Mouse (Mus musculus) hindbrain, embryonic 12.5 days (tissue): ENCODE measurements around the gene Plekhg3. TPM values are rescaled to one million over a fixed set of nuclear protein-coding genes. Genes with fewer than 3 reads are reported as not detected.
A peak's percentile ranks its signal among the peaks of the same experiment; 100 is the strongest.

Source experiments
- ATAC-seq: fragments of 200-750 bp; cut with Nextera tagmentation; 2 replicates; pipeline ENCODE4 v1.8.0; 2017; ENCODE audit warnings: moderate TSS enrichment; ENCODE audit not compliant: low FRiP score
- H3K27ac ChIP-seq: fragments of 300-500 bp; sonication (generic); 2 replicates; pipeline ENCODE4 v1.5.1; 2016; ENCODE audit warnings: mild to moderate bottlenecking
- H3K27me3 ChIP-seq: fragments of 300-500 bp; sonication (generic); 2 replicates; pipeline ENCODE4 v1.6.1; 2016; ENCODE audit warnings: mild to moderate bottlenecking
- H3K36me3 ChIP-seq: fragments of 300-500 bp; sonication (generic); 2 replicates; pipeline ENCODE4 v1.6.1; 2016; ENCODE audit warnings: mild to moderate bottlenecking
- H3K4me1 ChIP-seq: fragments of 300-500 bp; sonication (generic); 2 replicates; pipeline ENCODE4 v1.6.1; 2016
- H3K4me2 ChIP-seq: fragments of 300-500 bp; sonication (generic); replicated peaks from 2 replicates; pipeline ENCODE4 v1.6.1; 2016; ENCODE audit warnings: mild to moderate bottlenecking
- H3K4me3 ChIP-seq: fragments of 300-500 bp; sonication (generic); 2 replicates; pipeline ENCODE4 v1.5.1; 2016; ENCODE audit warnings: mild to moderate bottlenecking
- H3K9ac ChIP-seq: fragments of 300-500 bp; sonication (generic); 2 replicates; pipeline ENCODE4 v1.6.1; 2016; ENCODE audit warnings: mild to moderate bottlenecking, moderate library complexity
- H3K9me3 ChIP-seq: fragments of 300-500 bp; sonication (generic); replicated peaks from 2 replicates; pipeline ENCODE4 v1.6.1; 2016; ENCODE audit warnings: mild to moderate bottlenecking
- WGBS: fragments of 180-500 bp; shearing (Covaris S2); methylation state at CpG from one replicate; pipeline ENCODE4 v1.1.7; 2016; 5-methylcytosine and 5-hydroxymethylcytosine counted together
- polyA plus RNA-seq: library from polyadenylated mRNA; unstranded; fragments of >200 nt; fragmentation: Nextera tagmentation; extraction: Ambion mirVana; gene quantifications from 2 replicates; pipeline ENCODE4 v1.2.1, GENCODE M21; 2016

Gene Plekhg3
- polyA plus RNA-seq, 1 experiment from 2014 or later, result 3.6 TPM

DNA sequence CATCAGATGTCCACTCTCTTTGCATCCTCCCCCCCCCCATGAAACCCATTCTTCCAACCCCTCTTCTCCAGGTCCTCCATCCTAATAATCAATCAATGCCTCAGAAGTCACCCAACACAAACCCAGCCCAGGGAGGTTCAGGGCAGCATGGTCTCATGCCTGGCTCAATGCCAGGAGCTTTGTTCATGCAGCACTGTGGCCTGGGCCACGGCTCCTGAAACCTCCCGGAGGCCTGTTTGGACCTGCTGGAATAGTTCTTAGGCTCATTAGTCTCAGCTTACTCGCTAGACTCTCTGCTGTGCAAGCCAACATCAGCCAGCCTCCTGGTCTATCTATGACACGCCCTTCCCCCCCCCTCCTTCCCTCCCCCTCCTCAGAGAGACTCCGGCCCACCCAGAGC lies 27.7 kb upstream of the Plekhg3 start:
- Histone ChIP-seq H3K27me3 (no peaks in the 10 kb centered on the region), H3K4me2 (no peak overlapping the region), H3K4me3 (no peak overlapping the region), H3K27ac (no peak overlapping the region), H3K4me1 (peaks cover 11% of the 10 kb centered on the region), H3K36me3 (no peaks in the 10 kb centered on the region), H3K9ac (no peak overlapping the region), H3K9me3 (no peaks in the 10 kb centered on the region)
- WGBS, result 52% methylated on average over 5 of the region's 5 CpGs
- ATAC-seq, result no peak

DNA sequence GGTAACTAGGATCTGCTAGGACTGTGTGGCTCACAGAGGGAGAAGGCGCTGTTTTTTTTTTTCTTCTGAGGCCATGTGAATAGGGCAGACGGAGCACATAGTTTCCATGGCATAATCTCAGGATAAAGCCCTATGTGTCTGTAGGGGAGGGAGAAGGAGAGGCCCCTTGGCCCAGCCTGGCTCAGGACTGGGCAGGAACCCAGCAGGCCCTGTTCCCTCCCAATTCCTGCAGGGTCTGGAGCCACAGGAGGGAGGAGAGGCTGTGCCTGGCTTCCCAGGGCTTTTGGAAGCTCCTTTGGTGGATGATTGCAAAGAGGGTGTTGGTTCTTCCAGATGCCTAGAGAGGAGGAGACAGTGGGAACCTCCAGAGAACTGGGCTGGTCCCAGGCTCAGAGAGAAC lies 24.2 kb upstream of the Plekhg3 start:
- no peak for ATAC-seq
- H3K4me1 ChIP-seq, result peaks cover 15% of the 10 kb centered on the region
- 31% methylated on average over 2 of the region's 2 CpGs for WGBS

DNA sequence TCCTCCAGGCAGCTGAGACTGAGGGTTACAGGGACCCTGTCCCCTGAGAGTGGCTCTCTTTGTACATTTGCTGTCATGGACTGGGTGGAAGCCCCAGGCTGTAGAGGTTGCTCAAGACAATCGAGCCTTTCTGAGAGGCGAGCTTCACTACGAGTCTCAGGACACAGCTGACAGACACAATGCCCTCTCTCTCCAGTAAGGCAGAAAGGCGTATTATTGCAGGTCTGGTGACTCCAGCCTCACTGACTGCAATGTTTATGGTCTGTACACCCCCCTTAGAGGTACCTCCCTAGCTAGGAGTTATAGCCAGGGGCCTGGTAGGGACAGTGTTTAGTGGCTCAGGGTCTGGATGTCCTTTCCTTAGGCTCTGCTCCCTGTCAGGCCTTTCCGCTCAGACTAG lies 22.9 kb upstream of the Plekhg3 start:
- H3K4me3 ChIP-seq, result no peak overlapping the region
- no peaks in the 10 kb centered on the region for H3K36me3 ChIP-seq
- H3K4me2 ChIP-seq, result no peak overlapping the region
- ATAC-seq, result 0 out of 2 replicates have a peak, but pooled peaks have one; percentile 48
- H3K9ac ChIP-seq, result no peak overlapping the region
- no peaks in the 10 kb centered on the region for H3K9me3 ChIP-seq
- no peaks in the 10 kb centered on the region for H3K27me3 ChIP-seq
- 37% methylated on average over 5 of the region's 5 CpGs for WGBS
- no peak overlapping the region for H3K27ac ChIP-seq
- peaks cover 15% of the 10 kb centered on the region for H3K4me1 ChIP-seq

More for the DNA sequence above, 24.2 kb upstream of the Plekhg3 start:
- Histone ChIP-seq H3K27me3 (no peaks in the 10 kb centered on the region), H3K4me3 (no peak overlapping the region), H3K27ac (peak overlapping the region; percentile 35; the same call in 1 of the 2 replicates), H3K36me3 (no peaks in the 10 kb centered on the region), H3K9me3 (no peaks in the 10 kb centered on the region), H3K4me2 (no peak overlapping the region), H3K9ac (no peak overlapping the region)

DNA sequence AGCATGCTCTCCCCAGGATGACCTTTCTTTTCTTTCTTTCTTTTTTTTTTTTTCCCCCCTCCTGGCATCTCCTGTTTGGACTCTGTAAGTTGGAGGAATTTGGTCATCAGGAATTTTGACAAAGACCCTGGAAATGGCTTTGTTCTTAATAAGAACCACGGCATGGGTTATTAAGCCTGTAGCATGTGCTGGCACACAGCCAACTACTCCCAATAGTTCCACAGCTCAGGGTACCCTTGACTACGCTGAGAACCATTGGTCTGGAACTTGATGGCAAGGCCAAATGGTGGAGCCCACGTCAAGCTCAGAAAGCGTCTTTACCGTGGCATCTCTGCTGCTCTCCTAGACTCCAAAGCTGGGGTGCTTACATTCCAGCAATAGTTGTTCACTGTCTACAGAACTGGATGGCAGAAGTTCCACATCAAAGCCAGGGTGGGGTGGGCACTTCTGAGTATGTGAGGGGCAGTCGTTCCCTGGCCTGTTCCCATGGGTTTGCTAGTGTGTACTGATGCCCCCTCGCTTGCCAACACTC lies 21.7 kb upstream of the Plekhg3 start:
- no peak overlapping the region for H3K9ac ChIP-seq
- no peak overlapping the region for H3K4me2 ChIP-seq
- no peaks in the 10 kb centered on the region for H3K27me3 ChIP-seq
- no peak overlapping the region for H3K4me3 ChIP-seq
- no peak for ATAC-seq
- WGBS, result 72% methylated on average over 7 of the region's 7 CpGs
- no peaks in the 10 kb centered on the region for H3K9me3 ChIP-seq
- no peak overlapping the region for H3K27ac ChIP-seq
- peaks cover 13% of the 10 kb centered on the region for H3K4me1 ChIP-seq
- H3K36me3 ChIP-seq, result no peaks in the 10 kb centered on the region

DNA sequence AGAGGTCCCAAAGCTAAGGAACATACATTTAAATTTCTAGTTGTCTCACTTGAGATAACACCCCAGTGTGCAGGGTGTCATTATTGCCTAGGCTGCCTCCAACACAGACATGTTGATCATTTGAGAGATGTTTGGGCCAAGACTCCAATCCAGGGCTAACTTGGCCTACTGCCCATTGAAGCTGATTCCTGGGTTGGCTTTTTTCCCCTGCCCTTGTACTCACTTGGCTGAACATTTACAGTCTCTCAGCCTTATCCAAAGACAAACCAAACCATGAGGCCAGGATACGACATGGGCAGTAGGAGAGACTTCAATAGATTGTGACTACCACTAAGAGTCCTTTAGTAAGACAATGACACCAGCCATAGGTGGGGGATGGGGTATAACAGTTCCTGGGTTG lies 18.0 kb upstream of the Plekhg3 start:
- 56% methylated on average over 1 of the region's 1 CpGs for WGBS
- Histone ChIP-seq H3K36me3 (no peaks in the 10 kb centered on the region), H3K27ac (no peak overlapping the region), H3K4me1 (peaks cover 6% of the 10 kb centered on the region; the same call in 1 of the 2 replicates), H3K27me3 (no peaks in the 10 kb centered on the region), H3K4me3 (no peak overlapping the region), H3K9me3 (no peaks in the 10 kb centered on the region), H3K4me2 (no peak overlapping the region), H3K9ac (no peak overlapping the region)
- no peak for ATAC-seq

DNA sequence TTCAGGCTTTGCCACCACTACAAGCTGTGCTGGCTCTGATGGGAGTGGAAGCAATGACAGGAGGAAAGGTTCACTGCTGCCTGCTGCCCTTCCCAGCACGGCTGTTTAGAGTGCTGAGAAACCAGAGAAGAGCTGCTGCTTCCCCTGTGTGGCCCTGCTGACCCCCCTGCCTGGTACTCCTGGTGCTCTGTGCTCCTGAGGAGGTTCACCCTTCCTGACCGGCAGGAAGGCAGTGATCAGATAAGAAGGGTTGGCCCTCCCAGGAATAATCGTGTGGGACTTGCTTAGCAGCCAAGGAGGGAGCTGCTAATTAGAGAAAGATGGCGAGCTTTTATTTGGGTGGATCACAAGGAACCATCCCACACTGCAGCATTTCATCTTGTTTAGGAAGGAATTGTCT lies 15.8 kb upstream of the Plekhg3 start:
- Histone ChIP-seq H3K9me3 (no peaks in the 10 kb centered on the region), H3K27me3 (no peaks in the 10 kb centered on the region), H3K9ac (no peak overlapping the region), H3K27ac (no peak overlapping the region), H3K4me2 (no peak overlapping the region), H3K36me3 (no peaks in the 10 kb centered on the region), H3K4me1 (no peaks in the 10 kb centered on the region), H3K4me3 (no peak overlapping the region)
- 39% methylated on average over 4 of the region's 4 CpGs for WGBS
- no peak for ATAC-seq

DNA sequence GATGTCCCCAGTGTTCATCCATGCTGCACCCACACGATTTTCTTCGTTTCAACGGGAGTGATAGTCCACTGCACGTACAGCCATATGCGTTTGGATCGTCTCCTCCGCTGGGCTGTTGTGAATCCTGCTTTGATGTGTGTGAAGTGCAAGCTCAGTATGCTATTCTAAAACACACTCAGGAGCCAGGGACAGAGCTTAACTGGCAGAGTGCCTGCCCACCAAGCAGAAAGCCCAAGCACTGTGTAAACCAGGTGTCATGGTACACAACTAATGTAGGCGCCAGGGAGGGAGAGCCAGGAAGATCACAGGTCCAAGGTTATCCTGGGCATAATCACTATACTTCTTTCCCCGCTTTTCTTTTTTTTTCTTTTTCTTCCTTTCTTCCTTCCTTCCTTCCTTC lies 12.7 kb upstream of the Plekhg3 start:
- Histone ChIP-seq H3K4me1 (no peaks in the 10 kb centered on the region), H3K36me3 (no peaks in the 10 kb centered on the region), H3K27me3 (no peaks in the 10 kb centered on the region), H3K9me3 (no peaks in the 10 kb centered on the region), H3K4me2 (no peak overlapping the region), H3K4me3 (no peak overlapping the region), H3K9ac (no peak overlapping the region), H3K27ac (no peak overlapping the region)
- no peak for ATAC-seq
- 95% methylated on average over 9 of the region's 9 CpGs for WGBS

DNA sequence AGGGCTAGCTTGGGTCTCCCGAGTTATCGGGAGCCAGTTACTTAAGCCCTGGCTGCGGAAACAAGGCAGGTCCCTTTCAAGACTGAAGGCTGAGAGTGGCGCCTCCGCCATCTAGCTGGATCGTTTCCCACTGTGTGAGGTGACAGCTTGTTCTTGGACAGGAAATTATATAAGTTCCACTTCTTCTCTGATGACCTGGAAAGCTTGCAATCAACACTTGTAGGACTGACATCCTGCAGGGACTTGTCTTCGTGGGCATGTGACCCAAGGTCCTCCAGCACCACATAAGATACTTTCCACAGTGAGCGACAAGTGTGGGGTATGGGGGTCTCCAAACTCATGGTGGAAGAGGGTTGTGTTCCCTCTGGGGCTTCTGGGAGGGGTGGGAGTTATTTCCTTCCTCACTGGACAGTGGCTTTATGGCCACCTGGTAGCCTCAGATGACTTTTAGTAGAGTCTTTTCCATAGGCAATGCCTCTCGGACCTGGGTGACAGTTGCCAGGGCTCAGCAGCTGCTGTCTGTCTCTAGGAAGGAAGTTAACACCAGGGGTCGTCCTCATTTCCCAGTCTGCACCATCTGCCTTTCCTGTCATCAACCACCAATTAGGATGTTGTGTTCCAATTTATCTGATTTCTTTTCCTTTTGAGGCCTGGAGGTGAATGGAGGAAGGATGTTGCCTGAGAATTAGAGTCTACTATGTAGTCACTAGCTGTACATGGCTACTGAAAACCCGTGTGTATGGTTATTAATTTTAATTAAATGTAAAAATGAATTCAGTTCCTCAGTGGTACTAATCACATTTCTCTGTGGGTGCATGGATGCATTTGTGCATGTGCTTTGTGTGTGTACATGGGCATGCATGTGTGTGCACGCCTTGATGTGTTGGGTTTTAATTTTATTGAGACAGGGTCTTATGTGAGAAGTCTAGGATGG lies 11.5 kb upstream of the Plekhg3 start:
- no peak overlapping the region for H3K9ac ChIP-seq
- H3K9me3 ChIP-seq, result no peaks in the 10 kb centered on the region
- no peaks in the 10 kb centered on the region for H3K4me1 ChIP-seq
- 80% methylated on average over 12 of the region's 12 CpGs for WGBS
- H3K4me3 ChIP-seq, result no peak overlapping the region
- H3K27me3 ChIP-seq, result no peaks in the 10 kb centered on the region
- no peaks in the 10 kb centered on the region for H3K36me3 ChIP-seq
- no peak overlapping the region for H3K27ac ChIP-seq
- H3K4me2 ChIP-seq, result no peak overlapping the region
- no peak for ATAC-seq

DNA sequence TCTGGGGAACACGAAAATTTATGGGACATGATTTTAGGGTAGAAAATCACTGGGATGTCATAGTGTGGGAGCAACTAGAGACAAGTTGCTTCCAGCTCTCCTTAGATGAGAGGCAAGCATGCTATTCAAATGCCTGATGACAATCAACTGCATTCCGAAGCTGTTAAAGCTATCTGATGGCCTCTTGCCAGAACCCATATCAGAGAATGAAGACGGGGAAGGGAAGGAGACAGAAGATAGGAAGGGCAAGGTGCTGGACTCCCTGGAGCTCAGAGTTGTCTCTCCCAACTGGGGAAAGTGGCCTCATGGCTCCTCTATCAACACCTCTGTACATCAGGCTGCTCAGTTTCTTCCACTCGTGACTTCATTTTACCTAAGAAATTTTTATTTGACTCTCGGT lies 7.0 kb upstream of the Plekhg3 start:
- Histone ChIP-seq H3K27me3 (no peaks in the 10 kb centered on the region), H3K9me3 (no peaks in the 10 kb centered on the region), H3K27ac (no peak overlapping the region), H3K9ac (no peak overlapping the region), H3K36me3 (no peaks in the 10 kb centered on the region), H3K4me3 (no peak overlapping the region), H3K4me1 (no peaks in the 10 kb centered on the region), H3K4me2 (no peak overlapping the region)
- no peak for ATAC-seq
- 79% methylated on average over 5 of the region's 5 CpGs for WGBS

DNA sequence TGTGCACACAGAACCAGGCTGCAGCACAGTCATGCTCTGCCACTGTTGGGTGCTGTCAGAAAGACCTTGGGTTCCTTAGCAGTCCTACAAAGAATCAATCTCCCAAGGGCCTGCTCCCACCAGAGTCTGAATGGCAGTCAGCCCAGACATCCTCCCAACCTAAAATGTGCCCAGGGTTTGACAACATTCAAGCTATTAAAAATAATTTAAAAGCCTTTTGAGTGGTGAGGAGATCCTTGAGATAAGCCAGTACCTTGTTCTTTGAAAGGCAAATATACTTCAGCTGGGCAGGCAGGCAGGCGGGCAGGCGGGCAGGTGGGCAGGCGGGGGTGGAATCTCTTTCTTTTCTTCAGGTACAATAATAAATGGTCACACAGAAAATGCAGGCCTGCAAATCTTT lies 5.8 kb upstream of the Plekhg3 start:
- 89% methylated on average over 3 of the region's 3 CpGs for WGBS
- no peak overlapping the region for H3K27ac ChIP-seq
- H3K9me3 ChIP-seq, result no peaks in the 10 kb centered on the region
- H3K9ac ChIP-seq, result no peak overlapping the region
- no peak overlapping the region for H3K4me3 ChIP-seq
- no peaks in the 10 kb centered on the region for H3K36me3 ChIP-seq
- no peak for ATAC-seq
- H3K27me3 ChIP-seq, result peaks cover 5% of the 10 kb centered on the region
- no peak overlapping the region for H3K4me2 ChIP-seq
- H3K4me1 ChIP-seq, result no peaks in the 10 kb centered on the region

DNA sequence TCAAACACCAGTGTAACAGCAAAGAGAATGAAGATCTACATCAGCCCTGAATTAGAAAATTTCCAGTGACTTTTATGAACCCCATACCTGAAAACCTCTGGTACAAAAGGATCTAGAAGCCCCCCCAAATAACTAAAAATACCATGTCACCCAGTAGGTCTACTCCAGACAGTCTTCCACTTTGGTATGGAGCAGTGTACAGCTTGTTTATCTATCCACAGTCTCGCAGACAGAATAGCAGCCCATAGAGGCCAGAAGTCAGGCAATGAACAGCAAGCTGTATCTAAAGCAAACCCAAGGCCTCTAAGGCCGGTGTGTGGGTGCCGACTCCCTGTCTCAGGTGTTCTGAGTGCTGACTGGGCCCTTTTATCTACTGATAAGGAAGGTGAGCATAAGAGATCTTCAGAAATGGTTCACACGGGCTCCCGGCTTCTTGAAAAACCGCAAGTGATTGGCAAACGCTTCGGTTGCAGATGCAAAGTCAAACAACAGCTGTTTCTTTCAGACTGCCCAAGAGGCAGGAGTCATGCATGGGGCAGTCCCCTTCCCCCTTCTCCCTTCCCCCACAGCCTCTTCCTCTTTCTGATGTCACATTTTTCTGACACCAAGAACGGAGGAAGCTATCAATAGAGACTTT lies 3.3 kb upstream of the Plekhg3 start:
- peaks cover 30% of the 10 kb centered on the region for H3K27me3 ChIP-seq
- H3K9me3 ChIP-seq, result no peaks in the 10 kb centered on the region
- H3K4me3 ChIP-seq, result no peak overlapping the region
- H3K27ac ChIP-seq, result no peak overlapping the region
- no peak for ATAC-seq
- no peak overlapping the region for H3K4me2 ChIP-seq
- H3K4me1 ChIP-seq, result no peaks in the 10 kb centered on the region
- H3K9ac ChIP-seq, result no peak overlapping the region
- 65% methylated on average over 9 of the region's 9 CpGs for WGBS
- H3K36me3 ChIP-seq, result no peaks in the 10 kb centered on the region

DNA sequence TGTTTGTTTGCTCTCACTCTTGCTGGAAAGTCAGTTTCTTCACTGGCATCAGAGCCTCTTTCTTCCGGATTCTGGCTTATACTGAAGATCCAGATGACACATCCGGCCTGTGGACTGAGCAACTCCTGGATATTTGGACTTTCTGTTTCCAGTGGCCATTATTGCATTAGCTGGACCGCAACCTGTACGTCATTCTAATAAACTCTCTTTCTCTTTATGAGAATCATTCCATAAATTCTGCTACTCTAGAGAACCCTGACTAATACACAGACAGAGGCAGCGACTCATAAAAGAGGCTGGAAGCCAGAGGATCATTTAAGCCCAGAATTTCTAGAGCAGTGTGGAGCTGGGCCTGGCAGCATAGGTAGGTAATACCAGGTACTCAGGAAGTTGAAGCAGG lies 1.9 kb upstream of the Plekhg3 start:
- H3K27ac ChIP-seq, result no peak overlapping the region
- no peaks in the 10 kb centered on the region for H3K9me3 ChIP-seq
- H3K27me3 ChIP-seq, result peaks cover 44% of the 10 kb centered on the region
- peaks cover 9% of the 10 kb centered on the region for H3K4me1 ChIP-seq
- H3K9ac ChIP-seq, result no peak overlapping the region
- ATAC-seq, result no peak
- WGBS, result 91% methylated on average over 5 of the region's 5 CpGs
- no peak overlapping the region for H3K4me3 ChIP-seq
- no peaks in the 10 kb centered on the region for H3K36me3 ChIP-seq
- no peak overlapping the region for H3K4me2 ChIP-seq
